Mouse (Mus musculus): ENCODE results near the gene Fhl4.

DNA sequence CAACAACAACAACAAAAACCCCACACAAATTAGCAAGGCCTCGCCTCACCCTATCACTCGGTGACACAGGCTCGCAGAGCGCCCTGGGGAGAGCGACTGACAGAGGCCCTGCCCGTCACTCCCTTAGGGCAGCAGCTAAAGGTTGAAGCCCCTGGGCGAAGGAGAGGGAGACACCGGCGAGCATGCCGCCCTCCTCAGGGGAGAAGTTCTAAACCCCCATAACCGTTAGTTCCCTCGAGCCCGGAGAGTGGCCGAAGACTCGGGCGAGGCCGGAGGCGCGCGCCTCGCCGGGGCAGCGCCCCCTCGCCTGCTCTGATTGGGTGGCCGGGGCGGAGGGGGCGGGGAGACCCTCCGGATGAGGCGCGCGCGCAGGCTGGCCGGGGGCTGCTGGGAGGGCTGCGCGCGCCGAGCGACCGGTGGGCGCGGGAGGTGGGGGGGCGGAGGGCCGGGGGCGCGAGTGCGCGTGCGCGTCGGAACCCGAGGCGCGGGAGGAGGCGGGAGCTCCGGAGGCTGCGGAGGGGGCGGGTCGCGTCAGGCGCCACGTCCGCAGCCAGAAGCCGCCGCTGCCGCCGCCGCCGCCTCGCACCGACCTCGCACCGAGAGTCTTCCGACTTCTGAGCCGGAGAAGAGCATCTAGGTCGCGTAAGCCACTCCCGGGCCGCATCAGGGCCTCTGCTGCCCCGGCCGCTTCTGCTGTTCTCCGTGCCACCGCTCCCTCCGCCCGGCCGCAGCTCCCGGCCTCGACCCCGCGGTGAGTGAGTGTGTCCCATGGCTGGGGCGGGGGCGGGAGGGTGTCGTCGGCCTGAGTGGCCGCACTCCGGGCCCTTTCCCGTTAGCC is at the start of gene Fhl4, which contains the start of gene Tmem263:
- TF ChIP-seq HCFC1 (IDR thresholded peaks at IDR 0.05; ENCODE audit: borderline replicate concordance, insufficient read depth, low read length) (no peak), ZC3H11A (IDR thresholded peaks at IDR 0.05; ENCODE audit: borderline replicate concordance, low read depth, low read length) (no peak)

Measured in ES-E14 (cell line).